9 mouse cellular contexts compared by ENCODE assay signal in the genomic region with DNA sequence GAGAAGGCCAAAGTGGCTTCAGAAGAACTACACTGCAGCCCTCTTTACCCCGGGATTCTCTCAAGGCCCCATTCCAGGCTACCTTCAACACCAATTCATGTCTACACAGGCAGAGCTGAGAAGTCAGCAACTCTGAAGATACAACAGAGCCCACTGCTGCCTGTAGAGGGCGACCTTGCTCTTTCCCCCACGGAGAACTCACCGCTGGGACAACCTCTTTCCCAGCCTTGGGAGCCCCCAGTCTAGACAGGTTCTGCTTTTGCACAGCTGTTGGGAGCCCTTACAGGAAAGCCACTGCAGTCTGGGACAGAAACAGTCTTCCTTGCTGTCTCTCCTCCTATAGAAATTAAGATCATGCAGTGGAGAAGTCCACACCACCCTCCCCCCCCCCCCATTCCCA. TPM values are rescaled to one million over a fixed set of nuclear protein-coding genes. Genes with fewer than 3 reads are reported as not detected.
DNase-seq lines count a peak whose midpoint lies in the region; ATAC-seq lines count a peak whose summit lies in the region.
"Had no signal": no experiment of that assay in that cellular context is flagged by ENCODE, and none has a peak within 500 bp of the region (broad histone marks: within the 10 kb centered on the region; RNA-seq: fewer than 3 reads in every experiment).

No protein-coding gene starts in this region.

- WGBS in liver, embryonic 12.5 days (ENCODE audit: insufficient replicate concordance): 4% methylated on average over 4 of the region's 4 CpGs
- 4% methylated on average over 4 of the region's 4 CpGs for WGBS in kidney, embryonic 15.5 days
- 6% methylated on average over 4 of the region's 4 CpGs for WGBS in limb, embryonic 15.5 days

- peaks cover 5% of the 10 kb centered on the region; the same call in 1 of the 2 replicates for H3K27me3 ChIP-seq in liver, embryonic 12.5 days (replicated peaks)
- H3K27me3 ChIP-seq in kidney, embryonic 15.5 days: peaks cover 3% of the 10 kb centered on the region; the same call in 1 of the 2 replicates
- H3K27me3 ChIP-seq in limb, embryonic 15.5 days: no peaks in the 10 kb centered on the region
- H3K27me3 ChIP-seq: embryonic facial prominence, embryonic 12.5 days had no signal

- H3K36me3 ChIP-seq in liver, embryonic 12.5 days: no peaks in the 10 kb centered on the region
- H3K36me3 ChIP-seq in kidney, embryonic 15.5 days: no peaks in the 10 kb centered on the region
- H3K36me3 ChIP-seq in limb, embryonic 15.5 days: no peaks in the 10 kb centered on the region
- H3K36me3 ChIP-seq: embryonic facial prominence, embryonic 12.5 days had no signal

- H3K27ac ChIP-seq in liver, embryonic 12.5 days: no peak overlapping the region
- no peak overlapping the region for H3K27ac ChIP-seq in kidney, embryonic 15.5 days
- H3K27ac ChIP-seq in limb, embryonic 15.5 days: no peak overlapping the region
- H3K27ac ChIP-seq: embryonic facial prominence, embryonic 12.5 days had no signal

- DNase-seq in liver: peak; percentile 67
- DNase-seq in cerebellum, adult 9-10 months: peak; percentile 10
- DNase-seq in gastrocnemius, adult 8-10 months (ENCODE audit: low spot score in 2 of 2): peak; percentile 30 to 32
- peak; percentile 88 for DNase-seq in testis, postnatal 10 days (ENCODE audit: low spot score)

- no peak overlapping the region for H3K4me3 ChIP-seq in liver, embryonic 12.5 days
- no peak overlapping the region for H3K4me3 ChIP-seq in kidney, embryonic 15.5 days (replicated peaks)
- no peak overlapping the region for H3K4me3 ChIP-seq in limb, embryonic 15.5 days
- H3K4me3 ChIP-seq: embryonic facial prominence, embryonic 12.5 days had no signal

- ATAC-seq in liver, embryonic 12.5 days: no peak
- peak; percentile 74 for ATAC-seq in kidney, embryonic 15.5 days (replicated peaks; ENCODE audit: low FRiP score)
- ATAC-seq in limb, embryonic 15.5 days (ENCODE audit: insufficient number of reproducible peaks, low FRiP score, low TSS enrichment, low read depth): 0 out of 2 replicates have a peak, but pooled peaks have one; percentile 5
- peak; percentile 72 for ATAC-seq in neutrophil, adult 5-6 weeks (ENCODE audit: extremely low read depth, insufficient number of reproducible peaks, low FRiP score, poor library complexity, severe bottlenecking)

- H3K4me2 ChIP-seq in liver, embryonic 12.5 days: no peak overlapping the region
- no peak overlapping the region for H3K4me2 ChIP-seq in kidney, embryonic 15.5 days
- H3K4me2 ChIP-seq in limb, embryonic 15.5 days: no peak overlapping the region
- H3K4me2 ChIP-seq: embryonic facial prominence, embryonic 12.5 days had no signal

- H3K9me3 ChIP-seq in liver, embryonic 12.5 days (replicated peaks): no peaks in the 10 kb centered on the region
- H3K9me3 ChIP-seq in kidney, embryonic 15.5 days (replicated peaks): no peaks in the 10 kb centered on the region
- no peaks in the 10 kb centered on the region for H3K9me3 ChIP-seq in limb, embryonic 15.5 days
- H3K9me3 ChIP-seq: embryonic facial prominence, embryonic 12.5 days had no signal

- H3K9ac ChIP-seq in liver, embryonic 12.5 days: no peak overlapping the region
- H3K9ac ChIP-seq in kidney, embryonic 15.5 days: no peak overlapping the region
- H3K9ac ChIP-seq in limb, embryonic 15.5 days: no peak overlapping the region
- H3K9ac ChIP-seq: embryonic facial prominence, embryonic 12.5 days had no signal

- H3K4me1 ChIP-seq in liver, embryonic 12.5 days: no peaks in the 10 kb centered on the region
- H3K4me1 ChIP-seq in kidney, embryonic 15.5 days: 0 out of 2 replicates have a peak, but pooled peaks cover 7% of the 10 kb centered on the region
- peaks cover 12% of the 10 kb centered on the region for H3K4me1 ChIP-seq in limb, embryonic 15.5 days
- H3K4me1 ChIP-seq: embryonic facial prominence, embryonic 12.5 days had no signal

RNA-seq across cellular contexts. Expression of a gene that starts 41.5 kb away (rescaled TPM):
- polyA plus RNA-seq in liver, embryonic 12.5 days (2016; fragmentation: Nextera tagmentation; extraction: Ambion mirVana): 0.19 and 0.30 TPM in 2 replicates
- 10 to 100 TPM; 15.8 to 29.7 (median 18.6) TPM for total RNA-seq in gastrocnemius, adult 8-10 months (2022)
- 3.0 and 3.1 TPM in 2 replicates for polyA plus RNA-seq in kidney, embryonic 15.5 days (2015; fragmentation: Nextera tagmentation; extraction: Ambion mirVana)
- polyA plus RNA-seq in limb, embryonic 15.5 days (2015; fragmentation: Nextera tagmentation; extraction: Ambion mirVana): 88.8 and 123 TPM in 2 replicates
- total RNA-seq in neutrophil, adult 5-6 weeks (2017): not detected in 2 replicates

RNA-seq across cellular contexts. Expression of a gene that starts 57.2 kb away (rescaled TPM):
- 0.73 and 1.1 TPM in 2 replicates for polyA plus RNA-seq in liver, embryonic 12.5 days (2016; fragmentation: Nextera tagmentation; extraction: Ambion mirVana)
- 1 to 10 TPM; 1.9 to 2.4 (median 2.1) TPM for total RNA-seq in gastrocnemius, adult 8-10 months (2022)
- 0.51 and 0.84 TPM in 2 replicates for polyA plus RNA-seq in kidney, embryonic 15.5 days (2015; fragmentation: Nextera tagmentation; extraction: Ambion mirVana)
- polyA plus RNA-seq in limb, embryonic 15.5 days (2015; fragmentation: Nextera tagmentation; extraction: Ambion mirVana): 0.55 and 0.56 TPM in 2 replicates
- total RNA-seq in neutrophil, adult 5-6 weeks (2017): 83.2 and 88.4 TPM in 2 replicates

Comparison
In these comparisons a context has a peak if more than half of its experiments do, and no peak if none do; other contexts are left out.
1. DNase-seq: peak in every context shown above with its lines; median percentile 88 in testis, postnatal 10 days; 67 in liver; 31 in gastrocnemius, adult 8-10 months; 10 in cerebellum, adult 9-10 months.
2. RNA of a gene that starts 41.5 kb away (polyA plus RNA-seq): 88.8 to 123 TPM in limb, embryonic 15.5 days; 3.0 to 3.1 TPM in kidney, embryonic 15.5 days and 0.19 to 0.30 TPM in liver, embryonic 12.5 days; every median in the first group is over 10 times any median in the second.